Mouse (Mus musculus): ENCODE results near the gene Snrnp25. TPM values are rescaled to one million over a fixed set of nuclear protein-coding genes. Genes with fewer than 3 reads are reported as not detected.
A peak's percentile ranks its signal among the peaks of the same experiment; 100 is the strongest.

Gene Snrnp25
- 58.7 and 66.4 TPM in 2 replicates for polyA plus RNA-seq (2015; fragmentation: Nextera tagmentation; extraction: Ambion mirVana)

DNA sequence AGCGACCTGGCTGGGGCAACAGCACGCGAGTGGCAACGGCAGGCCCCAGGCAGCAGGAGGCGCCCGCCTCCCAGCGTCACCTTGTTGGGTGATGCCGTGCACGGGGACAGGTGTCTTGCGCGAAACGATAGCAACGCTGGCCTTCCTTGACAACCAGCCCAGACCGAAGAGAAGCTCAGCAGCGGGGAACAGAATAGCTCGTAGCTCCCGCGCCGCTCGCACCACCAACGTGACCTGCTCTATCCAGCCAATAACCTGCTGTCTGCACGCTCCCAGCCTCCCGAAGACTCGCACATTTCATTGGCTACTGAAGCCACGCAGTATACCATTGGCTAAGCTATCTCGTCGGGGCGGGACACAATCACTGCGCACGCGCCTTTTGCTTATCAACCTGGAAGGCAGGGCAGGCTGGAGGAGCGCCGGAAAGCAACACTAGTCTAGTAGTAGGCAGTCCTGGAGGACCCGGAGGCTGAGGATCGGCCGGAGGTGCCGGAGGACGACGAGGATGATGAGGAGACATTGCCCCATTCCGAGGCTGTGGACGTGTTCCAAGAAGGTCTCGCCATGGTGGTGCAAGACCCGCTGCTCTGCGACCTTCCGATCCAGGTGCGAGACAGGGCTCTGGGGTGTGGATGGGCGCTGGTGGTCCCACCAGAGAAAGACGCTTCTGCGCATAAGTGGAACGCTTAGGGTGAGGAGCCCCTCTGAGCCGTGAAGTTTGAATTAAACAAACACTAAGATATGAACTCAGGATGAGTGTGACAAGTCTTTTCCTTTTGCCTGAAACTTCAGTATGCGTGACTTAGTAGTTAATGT, at the start of gene Snrnp25:
Snrnp25 (plus strand) TSS at position 358 of the 816 bp plus-strand sequence.
- H3K9me3 ChIP-seq, result no peaks in the 10 kb centered on the region
- ATAC-seq (ENCODE audit: low FRiP score, low read depth), result peak; percentile 100
- peak within 1 kb of the TSS; percentile 79 for H3K9ac ChIP-seq
- WGBS, result under 1% methylated on average over 52 of the region's 52 CpGs
- no peaks in the 10 kb centered on the region for H3K27me3 ChIP-seq
- peaks cover 33% of the 10 kb centered on the region for H3K36me3 ChIP-seq
- peaks cover 13% of the 10 kb centered on the region for H3K4me1 ChIP-seq
- H3K4me3 ChIP-seq, result peak within 1 kb of the TSS; percentile 69
- peak within 1 kb of the TSS; percentile 72 for H3K4me2 ChIP-seq (replicated peaks)
- H3K27ac ChIP-seq, result peak within 1 kb of the TSS; percentile 39; the same call in 1 of the 2 replicates

GRCm38 (mm10) chr11:32156854-32157630, 48.2 kb upstream of the Snrnp25 start:
- Histone ChIP-seq H3K36me3 (no peaks in the 10 kb centered on the region), H3K27me3 (peaks cover 19% of the 10 kb centered on the region; the same call in 1 of the 2 replicates), H3K4me2 (replicated peaks) (no peak overlapping the region), H3K9ac (no peak overlapping the region), H3K27ac (no peak overlapping the region), H3K9me3 (no peaks in the 10 kb centered on the region), H3K4me1 (peaks cover 11% of the 10 kb centered on the region), H3K4me3 (no peak overlapping the region)
- WGBS, result 78% methylated on average over 7 of the region's 7 CpGs
- no peak for ATAC-seq (ENCODE audit: low FRiP score, low read depth)

DNA sequence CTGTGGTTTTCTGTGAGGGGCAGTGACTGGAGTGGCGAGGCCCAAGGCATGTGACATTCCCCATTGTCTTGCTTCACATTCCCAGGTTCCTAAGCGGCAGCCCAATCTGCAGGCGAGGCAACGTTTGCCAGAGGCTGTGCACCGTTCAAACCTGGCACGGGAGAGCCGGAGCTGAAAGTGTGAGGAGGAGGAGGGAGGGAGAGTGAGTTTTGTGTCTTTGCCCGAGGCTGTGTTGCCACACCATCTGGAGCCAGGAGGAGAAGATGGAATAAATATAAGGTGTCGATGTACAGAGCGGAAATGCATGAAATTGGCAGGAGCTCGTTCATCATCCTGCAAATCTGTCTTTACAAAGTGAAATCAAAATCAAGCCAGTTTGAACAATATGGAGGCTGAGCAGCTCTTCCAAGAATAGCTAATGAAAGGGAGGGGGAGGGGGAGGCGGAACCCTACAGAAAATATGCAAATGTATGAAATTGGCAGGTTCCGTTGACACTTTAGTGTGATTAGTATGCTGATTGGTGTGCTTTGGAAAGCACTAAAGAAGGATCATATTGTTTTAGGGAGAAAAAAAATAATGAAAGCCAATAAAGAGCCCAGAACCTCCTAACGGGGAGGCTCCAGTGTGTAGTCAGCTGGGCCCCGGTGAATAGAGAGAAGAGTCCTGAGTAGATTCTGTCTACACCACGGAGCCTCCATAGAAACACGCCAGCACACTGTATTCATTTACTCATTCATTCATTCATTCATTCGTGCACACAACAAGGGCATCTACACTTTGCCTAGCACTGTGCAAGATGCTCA, 47.2 kb upstream of the Snrnp25 start:
- peaks cover 11% of the 10 kb centered on the region for H3K4me1 ChIP-seq
- H3K27me3 ChIP-seq, result peaks cover 19% of the 10 kb centered on the region; the same call in 1 of the 2 replicates
- H3K36me3 ChIP-seq, result no peaks in the 10 kb centered on the region
- no peak overlapping the region for H3K4me2 ChIP-seq (replicated peaks)
- ATAC-seq (ENCODE audit: low FRiP score, low read depth), result no peak
- 57% methylated on average over 18 of the region's 18 CpGs for WGBS
- H3K9ac ChIP-seq, result no peak overlapping the region
- no peaks in the 10 kb centered on the region for H3K9me3 ChIP-seq
- H3K27ac ChIP-seq, result no peak overlapping the region
- no peak overlapping the region for H3K4me3 ChIP-seq

GRCm38 (mm10) chr11:32159176-32159575, 46.0 kb upstream of the Snrnp25 start:
- Histone ChIP-seq H3K9ac (no peak overlapping the region), H3K4me2 (replicated peaks) (no peak overlapping the region), H3K4me3 (no peak overlapping the region), H3K27ac (no peak overlapping the region), H3K27me3 (peaks cover 19% of the 10 kb centered on the region; the same call in 1 of the 2 replicates), H3K36me3 (no peaks in the 10 kb centered on the region), H3K4me1 (peaks cover 11% of the 10 kb centered on the region), H3K9me3 (no peaks in the 10 kb centered on the region)
- no peak for ATAC-seq (ENCODE audit: low FRiP score, low read depth)
- 85% methylated on average over 3 of the region's 3 CpGs for WGBS

DNA sequence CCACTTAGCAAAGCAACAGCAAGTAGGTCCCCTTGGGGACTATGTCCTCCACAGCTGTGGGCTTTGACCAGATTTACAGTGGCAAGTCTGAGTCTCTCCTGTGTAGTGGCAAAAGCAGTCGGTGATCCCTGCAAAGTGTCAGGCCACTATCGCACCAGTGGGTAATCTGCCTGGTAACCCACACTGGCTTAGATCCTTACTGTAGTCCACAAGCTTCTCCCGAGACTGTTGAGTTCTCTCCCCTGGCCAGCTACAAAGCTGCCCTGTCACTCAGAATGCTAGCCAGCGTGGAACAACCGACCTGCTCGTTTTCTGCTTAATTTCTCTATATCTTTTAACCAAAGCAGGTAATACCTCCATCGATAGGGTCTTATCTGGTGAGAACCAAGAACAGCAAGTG, 44.9 kb upstream of the Snrnp25 start:
- Histone ChIP-seq H3K4me1 (peaks cover 11% of the 10 kb centered on the region), H3K4me3 (no peak overlapping the region), H3K4me2 (replicated peaks) (no peak overlapping the region), H3K36me3 (no peaks in the 10 kb centered on the region), H3K9me3 (no peaks in the 10 kb centered on the region), H3K9ac (no peak overlapping the region), H3K27ac (no peak overlapping the region), H3K27me3 (peaks cover 19% of the 10 kb centered on the region; the same call in 1 of the 2 replicates)
- ATAC-seq (ENCODE audit: low FRiP score, low read depth), result no peak
- 78% methylated on average over 7 of the region's 7 CpGs for WGBS

- Histone ChIP-seq H3K36me3 (no peaks in the 10 kb centered on the region), H3K27ac (no peak overlapping the region), H3K4me2 (replicated peaks) (peak overlapping the region; percentile 64), H3K4me3 (peak overlapping the region; percentile 34), H3K9ac (peak overlapping the region; percentile 54), H3K4me1 (peaks cover 11% of the 10 kb centered on the region), H3K27me3 (peaks cover 19% of the 10 kb centered on the region; the same call in 1 of the 2 replicates), H3K9me3 (no peaks in the 10 kb centered on the region)
- ATAC-seq (ENCODE audit: low FRiP score, low read depth), result peak; percentile 26; the same call in 1 of the 2 replicates
- WGBS, result 9% methylated on average over 9 of the region's 9 CpGs
Observed at GRCm38 (mm10) chr11:32161500-32161899, 43.7 kb upstream of the Snrnp25 start.

DNA sequence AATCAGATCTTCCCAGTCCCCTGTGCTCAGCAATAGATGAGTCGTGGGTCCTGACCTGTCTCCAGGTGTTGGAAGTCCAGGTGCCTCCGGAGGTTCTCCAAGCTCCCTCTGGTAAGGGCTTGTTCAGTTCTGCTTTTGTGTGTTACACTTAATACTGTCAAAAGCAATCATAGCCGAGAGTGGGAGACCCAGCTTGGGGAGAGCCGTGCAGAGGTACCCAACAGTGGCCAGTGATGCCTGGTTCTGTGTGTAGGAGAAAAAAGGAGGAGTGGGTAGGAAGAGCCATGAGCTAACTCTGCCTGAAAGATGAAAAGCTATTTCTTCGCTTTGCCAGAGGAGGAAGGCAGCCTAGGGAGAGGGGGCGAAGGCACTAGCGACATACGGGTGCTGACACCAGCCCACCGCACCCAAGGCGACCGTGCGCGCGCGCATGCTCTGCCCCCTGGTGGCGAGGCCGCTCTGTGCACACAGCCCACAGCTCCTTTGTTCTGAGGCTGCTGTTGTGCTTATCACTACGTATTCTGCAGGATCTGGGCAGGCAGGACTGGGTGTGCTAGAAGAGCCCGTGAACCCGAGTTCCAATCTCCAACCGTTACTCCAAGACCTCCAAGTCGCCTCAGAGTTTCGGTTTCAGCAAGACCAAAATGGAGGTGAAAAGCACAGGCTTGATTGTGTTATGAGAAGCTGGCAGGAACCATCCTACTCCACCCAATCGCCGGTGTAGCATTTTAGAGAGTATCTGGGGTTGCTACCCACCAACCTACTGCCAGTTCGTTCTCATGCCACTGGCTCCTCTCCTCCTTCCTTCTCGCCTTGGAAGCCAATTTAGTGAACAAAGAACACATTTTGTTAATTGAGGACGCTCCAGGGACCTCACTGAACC, 43.1 kb upstream of the Snrnp25 start:
- 12% methylated on average over 28 of the region's 28 CpGs for WGBS
- Histone ChIP-seq H3K9me3 (no peaks in the 10 kb centered on the region), H3K9ac (peak overlapping the region; percentile 54), H3K36me3 (no peaks in the 10 kb centered on the region), H3K4me1 (peaks cover 11% of the 10 kb centered on the region), H3K27ac (no peak overlapping the region), H3K27me3 (peaks cover 19% of the 10 kb centered on the region; the same call in 1 of the 2 replicates), H3K4me2 (replicated peaks) (peak overlapping the region; percentile 64), H3K4me3 (peak overlapping the region; percentile 34)
- ATAC-seq (ENCODE audit: low FRiP score, low read depth), result peak; percentile 94

GRCm38 (mm10) chr11:32166683-32167082, 38.5 kb upstream of the Snrnp25 start:
- ATAC-seq (ENCODE audit: low FRiP score, low read depth), result no peak
- Histone ChIP-seq H3K4me3 (no peak overlapping the region), H3K4me2 (replicated peaks) (no peak overlapping the region), H3K9ac (no peak overlapping the region), H3K27ac (no peak overlapping the region), H3K36me3 (no peaks in the 10 kb centered on the region), H3K9me3 (no peaks in the 10 kb centered on the region), H3K27me3 (peaks cover 2% of the 10 kb centered on the region; the same call in 1 of the 2 replicates), H3K4me1 (peaks cover 3% of the 10 kb centered on the region)
- 67% methylated on average over 4 of the region's 4 CpGs for WGBS

DNA sequence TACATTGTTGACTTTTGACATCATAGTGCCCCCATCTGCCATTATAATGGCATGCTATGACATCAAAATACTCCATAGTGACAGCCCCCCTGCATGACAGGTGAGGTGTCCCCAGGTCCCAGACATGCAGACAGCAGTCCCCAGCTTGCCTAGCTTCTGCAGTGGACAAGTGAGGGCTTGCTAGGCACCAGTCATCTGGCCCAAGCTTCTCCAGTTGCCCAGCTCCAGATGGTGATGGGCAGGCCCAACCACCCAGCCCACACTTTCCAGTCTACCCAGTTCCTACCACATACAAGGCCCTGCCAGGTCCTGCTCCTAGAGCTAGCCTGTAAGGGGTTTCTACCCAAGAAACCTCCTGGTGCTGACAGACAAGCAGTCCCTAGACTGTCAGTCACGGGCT, 26.7 kb upstream of the Snrnp25 start:
- no peaks in the 10 kb centered on the region for H3K4me1 ChIP-seq
- no peaks in the 10 kb centered on the region; the same call in 1 of the 2 replicates for H3K9me3 ChIP-seq
- no peak overlapping the region for H3K4me3 ChIP-seq
- H3K36me3 ChIP-seq, result no peaks in the 10 kb centered on the region
- no peak overlapping the region for H3K4me2 ChIP-seq (replicated peaks)
- ATAC-seq (ENCODE audit: low FRiP score, low read depth), result no peak
- H3K27ac ChIP-seq, result no peak overlapping the region
- no peak overlapping the region for H3K9ac ChIP-seq
- 96% methylated on average over 1 of the region's 1 CpGs for WGBS
- H3K27me3 ChIP-seq, result no peaks in the 10 kb centered on the region

DNA sequence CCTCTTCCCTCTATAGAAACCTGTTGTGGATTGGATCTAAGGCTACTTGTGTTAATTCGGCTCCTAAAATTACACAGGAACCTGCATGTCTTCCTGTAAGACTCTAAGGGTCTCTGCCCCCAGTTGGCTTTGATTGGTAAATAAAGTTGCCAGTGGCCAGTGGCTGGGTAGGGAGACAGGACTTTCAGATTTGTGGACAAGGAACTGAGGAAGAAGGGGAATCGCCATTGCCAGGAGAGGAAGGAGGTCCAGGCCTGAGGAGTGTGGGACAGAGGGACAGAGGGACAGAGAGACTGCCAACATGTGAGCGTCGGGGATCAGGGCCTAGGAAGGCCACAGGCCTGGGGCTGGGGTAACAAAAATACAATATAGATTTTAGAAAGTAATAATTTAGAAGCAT, 24.0 kb upstream of the Snrnp25 start:
- Histone ChIP-seq H3K9me3 (no peaks in the 10 kb centered on the region; the same call in 1 of the 2 replicates), H3K4me1 (no peaks in the 10 kb centered on the region), H3K36me3 (no peaks in the 10 kb centered on the region), H3K27ac (no peak overlapping the region), H3K4me2 (replicated peaks) (no peak overlapping the region), H3K4me3 (no peak overlapping the region), H3K27me3 (no peaks in the 10 kb centered on the region), H3K9ac (no peak overlapping the region)
- 71% methylated on average over 4 of the region's 4 CpGs for WGBS
- no peak for ATAC-seq (ENCODE audit: low FRiP score, low read depth)

All from limb, embryonic 13.5 days (tissue).